Mouse (Mus musculus): ENCODE measurements around the gene Cldn2. TPM values are rescaled to one million over a fixed set of nuclear protein-coding genes. Genes with fewer than 3 reads are reported as not detected.

Gene Cldn2
- polyA plus RNA-seq, 1 experiment from 2014 or later, result not detected

- H3K9me3 ChIP-seq, result no peaks in the 10 kb centered on the region
- 78% methylated on average over 5 of the region's 5 CpGs for WGBS
- no peak overlapping the region for H3K9ac ChIP-seq
- H3K4me3 ChIP-seq, result no peak overlapping the region
- no peak for ATAC-seq (ENCODE audit: insufficient number of reproducible peaks, insufficient read depth, low FRiP score, low TSS enrichment, low read depth)
- H3K36me3 ChIP-seq, result no peaks in the 10 kb centered on the region
- H3K4me2 ChIP-seq, result no peak overlapping the region
- H3K27me3 ChIP-seq, result peaks cover 19% of the 10 kb centered on the region
- no peaks in the 10 kb centered on the region for H3K4me1 ChIP-seq
- H3K27ac ChIP-seq, result no peak overlapping the region
Measured at GRCm38 (mm10) chrX:139859402-139859801, 58.8 kb downstream of the Cldn2 start.

Other genes starting within 250 kb of the Cldn2 start
- gene Rnf128, start 237.5 kb upstream of the Cldn2 start, polyA plus RNA-seq (2015; fragmentation: Nextera tagmentation; extraction: Ambion mirVana), result 8.1 and 10.6 TPM in 2 replicates
- gene Tbc1d8b, start 115.8 kb upstream of the Cldn2 start, polyA plus RNA-seq (2015; fragmentation: Nextera tagmentation; extraction: Ambion mirVana), result 3.4 and 4.1 TPM in 2 replicates
- 0.63 and 0.70 TPM in 2 replicates for gene Gm15013, start 86.3 kb upstream of the Cldn2 start, polyA plus RNA-seq (2015; fragmentation: Nextera tagmentation; extraction: Ambion mirVana)
- not detected in 2 replicates for gene Ripply1, start 18.5 kb upstream of the Cldn2 start, polyA plus RNA-seq (2015; fragmentation: Nextera tagmentation; extraction: Ambion mirVana)
- gene Morc4, start 70.8 kb downstream of the Cldn2 start, polyA plus RNA-seq (2015; fragmentation: Nextera tagmentation; extraction: Ambion mirVana), result 16.4 and 17.7 TPM in 2 replicates
- gene Rbm41, start 197.8 kb downstream of the Cldn2 start, polyA plus RNA-seq (2015; fragmentation: Nextera tagmentation; extraction: Ambion mirVana), result 5.2 and 5.7 TPM in 2 replicates

All from embryonic facial prominence, embryonic 13.5 days (tissue).